12 mouse cellular contexts compared by ENCODE assay signal in the genomic region with DNA sequence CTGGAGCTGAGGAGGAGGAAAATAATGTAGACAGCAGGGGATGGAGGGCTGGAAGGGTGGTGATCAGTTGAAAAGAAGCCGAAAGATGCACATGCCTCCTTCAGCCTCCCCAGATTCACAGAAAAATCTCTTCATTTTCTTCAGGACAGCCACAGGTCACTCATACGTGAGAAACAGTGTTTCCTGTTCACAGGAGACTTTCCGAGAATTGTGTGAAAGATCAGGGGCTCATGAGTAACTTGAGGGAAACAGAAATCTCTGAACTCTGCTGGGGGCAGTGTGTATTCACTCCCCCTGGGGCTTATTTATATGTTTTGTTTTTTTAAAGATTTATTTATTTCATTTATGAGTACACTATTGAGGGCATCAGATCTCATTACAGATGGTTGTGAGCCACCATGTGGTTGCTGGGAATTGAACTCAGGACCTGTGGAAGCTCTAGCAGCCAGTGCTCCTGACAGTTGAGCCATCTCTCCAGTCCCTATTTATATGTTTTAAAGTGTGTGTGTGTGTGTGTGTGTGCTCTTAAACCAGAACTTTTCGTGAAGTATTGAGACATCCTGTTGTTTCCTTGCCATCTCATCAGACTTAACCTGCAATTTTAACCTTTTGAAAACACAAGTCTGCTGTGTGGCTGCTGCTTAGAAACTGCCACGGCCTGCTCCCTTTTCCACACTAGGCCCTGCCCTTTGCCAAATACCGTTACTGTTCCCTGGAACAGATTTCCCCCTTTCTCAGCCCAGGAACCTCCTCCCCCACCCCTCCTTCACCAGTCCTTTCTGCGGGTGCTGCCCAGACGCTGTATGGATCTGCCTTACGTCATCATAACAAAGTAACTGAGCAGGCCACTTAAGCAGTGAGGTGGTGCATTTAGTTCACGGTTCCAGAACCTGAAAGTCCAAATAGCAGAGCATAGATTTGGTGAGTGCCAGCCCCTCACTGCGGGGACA.
DNase-seq lines count a peak whose midpoint lies in the region; ATAC-seq and TF ChIP-seq lines count a peak whose summit lies in the region.
"Had no signal": no experiment of that assay in that cellular context is flagged by ENCODE, and none has a peak within 500 bp of the region (broad histone marks: within the 10 kb centered on the region; RNA-seq: fewer than 3 reads in every experiment).

No protein-coding gene starts in this region.

- peaks cover 8% of the 10 kb centered on the region for H3K36me3 ChIP-seq in hindbrain, embryonic 10.5 days
- 0 out of 2 replicates have a peak, but pooled peaks cover 2% of the 10 kb centered on the region for H3K36me3 ChIP-seq in hindbrain, embryonic 11.5 days (ENCODE audit: control insufficient read depth, insufficient read depth, low read length)
- no peaks in the 10 kb centered on the region for H3K36me3 ChIP-seq in thymus, adult 2 months (ENCODE audit: control insufficient read depth, insufficient read depth, low read length)
- no peaks in the 10 kb centered on the region for H3K36me3 ChIP-seq in hindbrain, embryonic 15.5 days
- H3K36me3 ChIP-seq: stomach, embryonic 15.5 days had no signal

- TF ChIP-seq POLR2A in thymus, adult 2 months (IDR thresholded peaks at IDR 0.05; ENCODE audit: control insufficient read depth, extremely low read depth, insufficient read depth, low read length, poor library complexity), result no peak

- no peak; the same call in 1 of the 2 replicates for ATAC-seq in hindbrain, embryonic 11.5 days (ENCODE audit: low FRiP score)
- no peak for ATAC-seq in hindbrain, embryonic 15.5 days (ENCODE audit: low FRiP score, low read depth)

- H3K27ac ChIP-seq in hindbrain, embryonic 10.5 days, result peak overlapping the region; percentile 47
- no peak overlapping the region for H3K27ac ChIP-seq in hindbrain, embryonic 11.5 days (ENCODE audit: low read depth, low read length)
- H3K27ac ChIP-seq in thymus, adult 2 months (ENCODE audit: control insufficient read depth, insufficient read depth, low read length), result peak overlapping the region; percentile 65; the same call in 1 of the 2 replicates
- H3K27ac ChIP-seq in hindbrain, embryonic 15.5 days (replicated peaks), result peak overlapping the region; percentile 66
- H3K27ac ChIP-seq: liver, embryonic 14.5 days; stomach, embryonic 15.5 days had no signal

- no peak overlapping the region for H3K4me2 ChIP-seq in hindbrain, embryonic 11.5 days (replicated peaks; ENCODE audit: low read depth, low read length)
- H3K4me2 ChIP-seq in hindbrain, embryonic 15.5 days, result no peak overlapping the region
- H3K4me2 ChIP-seq: stomach, embryonic 15.5 days had no signal

- H3K9me3 ChIP-seq in hindbrain, embryonic 10.5 days, result peaks cover 6% of the 10 kb centered on the region; the same call in 1 of the 2 replicates
- no peaks in the 10 kb centered on the region for H3K9me3 ChIP-seq in hindbrain, embryonic 11.5 days (ENCODE audit: control insufficient read depth, low read length)
- no peaks in the 10 kb centered on the region for H3K9me3 ChIP-seq in hindbrain, embryonic 15.5 days
- H3K9me3 ChIP-seq: stomach, embryonic 15.5 days had no signal

- DNase-seq in hindbrain, embryonic 10.5 days (ENCODE audit: low spot score), result no peak
- DNase-seq in hindbrain, embryonic 11.5 days (ENCODE audit: low spot score), result no peak
- DNase-seq in thymus, adult 2 months, result no peak
- no peak for DNase-seq in thymus, postnatal 0 days (ENCODE audit: low spot score)
- no peak for DNase-seq in adrenal gland, adult 2 months
- no peak for DNase-seq in right cerebral cortex, postnatal 10 days (ENCODE audit: low spot score in 2 of 2)
- DNase-seq in adrenal gland, postnatal 4 days (ENCODE audit: low spot score in 2 of 2), result no peak
- DNase-seq: kidney, adult 18-20 months had no signal

- WGBS in hindbrain, embryonic 10.5 days, result 60% methylated on average over 11 of the region's 11 CpGs
- WGBS in hindbrain, embryonic 11.5 days, result 55% methylated on average over 11 of the region's 11 CpGs
- WGBS in thymus, adult 2 months, result 75% methylated on average over 11 of the region's 11 CpGs
- WGBS in hindbrain, embryonic 15.5 days, result 39% methylated on average over 11 of the region's 11 CpGs

- no peak for TF ChIP-seq CTCF in thymus, adult 2 months (IDR thresholded peaks at IDR 0.05; ENCODE audit: borderline replicate concordance, control insufficient read depth, extremely low read depth, insufficient read depth, low read length, poor library complexity)

- H3K27me3 ChIP-seq in hindbrain, embryonic 10.5 days (ENCODE audit: insufficient read depth, poor library complexity, severe bottlenecking), result no peaks in the 10 kb centered on the region
- no peaks in the 10 kb centered on the region for H3K27me3 ChIP-seq in hindbrain, embryonic 11.5 days (ENCODE audit: control insufficient read depth, insufficient read depth, low read length)
- H3K27me3 ChIP-seq in thymus, adult 2 months (ENCODE audit: control insufficient read depth, insufficient read depth, low read length), result no peaks in the 10 kb centered on the region
- no peaks in the 10 kb centered on the region for H3K27me3 ChIP-seq in hindbrain, embryonic 15.5 days
- H3K27me3 ChIP-seq: megakaryocyte, embryonic 14.5 days; stomach, embryonic 15.5 days had no signal

- H3K4me3 ChIP-seq in hindbrain, embryonic 10.5 days, result no peak overlapping the region
- H3K4me3 ChIP-seq in hindbrain, embryonic 11.5 days (ENCODE audit: low read depth, low read length), result no peak overlapping the region
- H3K4me3 ChIP-seq in thymus, adult 2 months (ENCODE audit: control insufficient read depth, insufficient read depth, low read length), result no peak overlapping the region
- no peak overlapping the region for H3K4me3 ChIP-seq in hindbrain, embryonic 15.5 days
- H3K4me3 ChIP-seq: megakaryocyte, embryonic 14.5 days; stomach, embryonic 15.5 days had no signal

- peaks cover 66% of the 10 kb centered on the region for H3K4me1 ChIP-seq in hindbrain, embryonic 10.5 days (replicated peaks)
- H3K4me1 ChIP-seq in hindbrain, embryonic 11.5 days (replicated peaks; ENCODE audit: control insufficient read depth, insufficient read depth, low read length), result peaks cover 16% of the 10 kb centered on the region
- peaks cover 55% of the 10 kb centered on the region for H3K4me1 ChIP-seq in thymus, adult 2 months (replicated peaks; ENCODE audit: control insufficient read depth, insufficient read depth, low read length)
- H3K4me1 ChIP-seq in hindbrain, embryonic 15.5 days (replicated peaks), result peaks cover 71% of the 10 kb centered on the region

- H3K9ac ChIP-seq in hindbrain, embryonic 11.5 days (ENCODE audit: low read depth, low read length), result no peak overlapping the region
- no peak overlapping the region for H3K9ac ChIP-seq in hindbrain, embryonic 15.5 days
- H3K9ac ChIP-seq: liver, embryonic 14.5 days; stomach, embryonic 15.5 days had no signal
